Mouse (Mus musculus): ENCODE data around the gene Nlgn3. TPM values are rescaled to one million over a fixed set of nuclear protein-coding genes. Genes with fewer than 3 reads are reported as not detected.

Nlgn3 gene
- total RNA-seq, 2 experiments from 2014 or later: 5.7 to 15.9 TPM

GRCm38 (mm10) chrX:101370573-101370972 lies 71.6 kb downstream of the Nlgn3 start:
- no peak for DNase-seq (ENCODE audit: low spot score in 2 of 2)

- DNase-seq (ENCODE audit: low spot score in 2 of 2): no peak
These were observed 74.0 kb downstream of the Nlgn3 start for GRCm38 (mm10) chrX:101372946-101373345.

Other genes with a start within 250 kb of the Nlgn3 start
- not detected for gene Tex11, start 239.5 kb upstream of the Nlgn3 start, total RNA-seq (2021)
- gene Slc7a3, start 213.1 kb upstream of the Nlgn3 start, total RNA-seq (2021): under 1 TPM; 0.77 to 0.80 TPM
- gene Snx12, start 76.6 kb upstream of the Nlgn3 start, total RNA-seq (2021): 10 to 100 TPM; 53.7 to 54.1 TPM
- gene Foxo4, start 44.6 kb upstream of the Nlgn3 start, total RNA-seq (2021): 10 to 100 TPM; 33.8 to 39.6 TPM
- under 1 TPM in 1 of 2 experiments, not detected in 1; 0.54 TPM for gene Gm614, start 35.2 kb upstream of the Nlgn3 start, total RNA-seq (2021)
- 1 to 10 TPM; 4.9 to 9.0 TPM for gene Il2rg, start 30.9 kb upstream of the Nlgn3 start, total RNA-seq (2021)
- gene Gm20489, start 30.1 kb upstream of the Nlgn3 start, total RNA-seq (2021): not detected
- 10 to 100 TPM; 32.0 to 33.4 TPM for gene Med12, start 25.1 kb upstream of the Nlgn3 start, total RNA-seq (2021)
- gene Gjb1, start 77.2 kb downstream of the Nlgn3 start, total RNA-seq (2021): not detected
- gene Zmym3, start 121.7 kb downstream of the Nlgn3 start, total RNA-seq (2021): 10 to 100 TPM; 46.3 to 73.4 TPM
- 100 to 1,000 TPM; 158 to 182 TPM for gene Nono, start 130.2 kb downstream of the Nlgn3 start, total RNA-seq (2021)
- gene Itgb1bp2, start 149.9 kb downstream of the Nlgn3 start, total RNA-seq (2021): under 1 TPM; 0.53 to 0.74 TPM
- gene Taf1, start 233.6 kb downstream of the Nlgn3 start, total RNA-seq (2021): 10 to 100 TPM; 38.2 to 41.7 TPM